Mouse (Mus musculus): ENCODE data around the gene Mogat2. TPM values are rescaled to one million over a fixed set of nuclear protein-coding genes. Genes with fewer than 3 reads are reported as not detected.

Gene Mogat2
- total RNA-seq, 2 experiments from 2014 or later = not detected

GRCm38 (mm10) chr7:99202163-99202562 is 36.3 kb downstream of the Mogat2 start:
- intact Hi-C loops (cut with DNase I) = no loop called here
- DNase-seq (ENCODE audit: low spot score) = no peak

- intact Hi-C loops (cut with DNase I) = no loop called here
- no peak for DNase-seq (ENCODE audit: low spot score)
These were observed 38.1 kb downstream of the Mogat2 start for GRCm38 (mm10) chr7:99200290-99200689.

DNA sequence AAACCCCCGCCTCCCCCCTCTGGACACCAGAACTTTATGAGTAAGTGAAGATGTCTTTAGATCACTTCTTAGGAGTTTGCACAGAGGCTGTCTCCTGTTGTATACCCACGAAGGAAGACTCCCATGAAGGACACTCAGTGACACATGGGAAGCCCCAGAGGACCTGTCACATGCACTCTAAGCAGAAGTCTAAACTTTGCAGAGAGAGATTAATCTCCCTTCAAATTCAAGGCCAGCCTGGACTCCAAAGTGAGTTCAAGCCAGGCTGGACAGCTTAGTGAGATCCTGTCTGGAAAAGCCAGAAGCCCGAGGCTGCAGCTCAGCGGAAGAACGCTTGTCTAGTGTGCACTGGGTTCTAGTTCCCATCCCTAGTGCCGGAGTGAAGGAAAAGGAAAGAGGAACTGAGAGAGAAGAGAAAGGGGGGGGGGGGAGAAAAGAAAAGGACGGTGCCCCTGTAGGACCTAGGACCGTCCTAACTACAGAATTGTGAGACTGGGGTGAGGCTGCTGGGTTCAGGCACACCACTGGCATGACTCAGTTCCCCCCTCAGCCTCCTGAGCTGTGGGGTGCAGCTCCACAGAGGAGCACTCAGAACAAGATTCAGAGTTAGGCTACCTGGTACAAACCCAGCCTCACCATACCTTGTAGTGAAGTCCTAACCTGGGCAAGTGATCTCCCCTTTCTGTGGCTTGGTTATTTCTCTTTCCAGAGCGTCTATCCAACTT is 38.8 kb downstream of the Mogat2 start:
- intact Hi-C loops (cut with DNase I) = no loop called here
- no peak for DNase-seq (ENCODE audit: low spot score)

DNA sequence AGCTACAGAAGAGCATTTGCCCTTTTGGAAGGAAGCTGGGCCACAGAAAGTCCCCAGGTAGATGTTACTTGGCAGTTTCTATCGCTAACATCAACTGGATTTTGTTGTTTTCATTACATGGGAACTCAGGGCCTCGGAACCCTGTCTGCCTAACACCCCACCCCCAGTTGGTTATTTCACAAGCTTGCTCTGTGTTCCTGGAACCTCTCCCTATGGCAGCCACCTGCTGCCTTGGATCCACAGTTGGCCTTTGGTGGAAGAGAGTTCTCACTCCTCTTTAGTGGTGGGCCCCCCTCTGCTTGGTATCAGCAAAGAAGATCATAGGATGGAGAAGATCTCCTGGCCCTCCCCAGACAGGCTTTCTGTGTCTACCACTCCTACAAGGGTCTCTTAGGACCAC is 39.6 kb downstream of the Mogat2 start:
- intact Hi-C loops (cut with DNase I) = no loop called here
- no peak for DNase-seq (ENCODE audit: low spot score)

DNA sequence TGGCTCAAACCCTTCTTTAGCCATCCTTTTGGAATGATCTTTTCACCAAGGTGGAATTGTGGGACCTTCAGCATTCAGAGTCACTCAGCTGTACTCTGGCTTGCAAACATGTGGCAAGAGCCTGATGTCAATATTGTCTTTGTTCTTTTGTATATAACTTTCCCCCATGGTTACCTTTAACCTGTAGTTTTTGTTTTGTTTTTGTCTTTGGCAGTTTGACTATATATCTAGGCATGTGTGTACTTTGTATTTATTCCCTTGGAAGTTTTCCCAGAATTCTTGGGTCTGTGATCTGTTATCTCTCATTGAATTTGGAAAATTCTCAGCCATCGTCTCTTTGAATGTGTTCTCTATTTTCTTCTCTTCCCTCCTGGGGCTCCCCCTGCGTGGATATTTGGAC is 43.9 kb downstream of the Mogat2 start:
- intact Hi-C loops (cut with DNase I) = no loop called here
- no peak for DNase-seq (ENCODE audit: low spot score)

GRCm38 (mm10) chr7:99193926-99194325 is 44.5 kb downstream of the Mogat2 start:
- no peak for DNase-seq (ENCODE audit: low spot score)
- intact Hi-C loops (cut with DNase I) = no loop called here

DNA sequence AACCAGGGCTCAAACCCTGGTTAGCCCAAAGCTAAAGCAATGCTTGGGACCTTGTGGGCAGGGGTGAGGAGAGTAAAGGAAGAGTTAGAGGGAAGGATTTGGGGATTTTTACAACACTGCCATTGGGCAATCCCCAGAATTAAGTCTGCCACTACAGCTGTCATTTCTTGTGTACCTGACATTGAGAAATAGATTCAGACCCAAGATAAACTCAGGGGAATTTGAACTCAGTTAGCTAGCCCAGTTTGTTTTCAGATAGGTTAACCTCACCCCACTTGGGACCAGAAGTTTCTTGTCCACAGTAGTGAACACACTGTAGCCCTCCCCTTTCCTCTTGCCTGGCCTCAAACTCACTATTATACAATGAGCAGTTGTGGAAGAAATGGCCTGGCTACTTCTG is 47.0 kb downstream of the Mogat2 start:
- intact Hi-C loops (cut with DNase I) = no loop called here

DNA sequence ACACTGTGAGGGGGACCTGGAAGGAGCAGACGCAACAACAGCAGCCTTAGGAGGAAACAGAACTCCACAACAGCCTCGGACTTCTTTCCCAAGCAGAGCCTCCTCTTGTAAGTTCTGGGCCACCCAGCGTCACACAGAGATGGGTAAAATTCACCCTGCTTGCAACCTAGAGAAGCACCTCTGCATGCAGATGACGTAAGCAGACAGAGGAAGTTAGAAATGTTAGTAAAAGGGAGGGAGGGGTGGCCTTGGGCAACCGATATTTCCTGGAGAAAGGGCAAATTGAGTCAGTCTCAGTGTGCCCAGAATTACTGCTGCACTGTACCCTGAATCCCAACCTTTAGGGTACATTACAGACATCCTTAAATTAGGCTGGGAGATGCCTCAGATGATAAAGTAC is 48.5 kb downstream of the Mogat2 start:
- DNase-seq (ENCODE audit: low spot score) = no peak
- intact Hi-C loops (cut with DNase I) = no loop called here

More for the DNA sequence above, 47.0 kb downstream of the Mogat2 start:
- no peak for DNase-seq (ENCODE audit: low spot score)

GRCm38 (mm10) chr7:99188630-99189029 is 49.8 kb downstream of the Mogat2 start:
- intact Hi-C loops (cut with DNase I) = no loop called here
- DNase-seq (ENCODE audit: low spot score) = no peak

DNA sequence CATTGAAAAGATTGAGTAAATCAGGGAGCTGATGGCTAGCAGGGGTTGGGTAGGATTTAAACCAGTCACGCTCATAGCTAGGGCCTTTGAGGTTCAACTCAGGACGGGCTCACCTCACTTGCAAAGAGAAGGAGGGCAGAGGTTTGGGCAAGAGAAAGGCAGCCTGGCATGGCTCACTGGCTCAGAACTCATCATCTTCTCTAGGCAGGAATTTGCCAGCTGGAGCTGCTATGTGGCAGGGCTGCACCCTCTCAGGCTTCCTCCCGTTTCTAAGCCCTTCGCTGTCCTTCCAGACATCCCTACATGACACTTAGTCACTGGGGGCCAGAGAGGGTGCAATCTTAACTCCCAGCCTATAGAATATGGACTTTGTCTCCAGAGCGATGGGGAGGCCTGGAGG is 51.0 kb downstream of the Mogat2 start:
- DNase-seq (ENCODE audit: low spot score) = no peak
- intact Hi-C loops (cut with DNase I) = no loop called here

DNA sequence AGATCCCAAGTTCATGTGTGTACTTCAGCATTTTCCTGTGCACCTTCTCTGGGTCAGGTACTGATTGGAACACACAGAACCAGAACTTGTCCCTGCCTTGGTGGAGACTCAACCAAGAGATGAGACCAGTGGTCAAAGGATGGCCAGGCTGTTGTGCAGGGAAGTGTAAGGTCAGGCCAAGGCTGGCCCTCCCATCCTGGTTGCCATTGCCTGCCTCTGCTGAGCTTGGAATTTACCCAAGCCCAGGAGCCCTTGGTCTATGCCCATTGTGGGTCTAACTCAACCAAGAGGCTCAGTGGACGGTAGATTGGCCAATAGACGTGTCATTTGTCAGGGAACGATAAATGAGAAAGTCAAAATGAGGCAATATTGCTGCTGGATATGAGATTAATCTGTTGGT is 53.0 kb downstream of the Mogat2 start:
- intact Hi-C loops (cut with DNase I) = no loop called here
- no peak for DNase-seq (ENCODE audit: low spot score)

GRCm38 (mm10) chr7:99183751-99184150 is 54.7 kb downstream of the Mogat2 start:
- no peak for DNase-seq (ENCODE audit: low spot score)
- intact Hi-C loops (cut with DNase I) = loop anchor here (5.0 kb wide), 1 partner anchor 44 kb away; no protein-coding TSS in a partner anchor

- DNase-seq (ENCODE audit: low spot score) = peak; percentile 80
- intact Hi-C loops (cut with DNase I) = loop anchor here (5.0 kb wide), 1 partner anchor 45 kb away; no protein-coding TSS in a partner anchor
These were observed 55.8 kb downstream of the Mogat2 start, which contains the start of gene Dgat2 for GRCm38 (mm10) chr7:99182432-99183172. Dgat2 (minus strand) TSS chr7:99182719.

- intact Hi-C loops (cut with DNase I) = loop anchor here (5.0 kb wide), 1 partner anchor 45 kb away; no protein-coding TSS in a partner anchor
- no peak for DNase-seq (ENCODE audit: low spot score)
These were observed 56.6 kb downstream of the Mogat2 start for GRCm38 (mm10) chr7:99181619-99182431.

- DNase-seq (ENCODE audit: low spot score) = no peak
- intact Hi-C loops (cut with DNase I) = loop anchor here (5.0 kb wide), 1 partner anchor 47 kb away; no protein-coding TSS in a partner anchor
These were observed 58.3 kb downstream of the Mogat2 start for GRCm38 (mm10) chr7:99180162-99180561.

DNA sequence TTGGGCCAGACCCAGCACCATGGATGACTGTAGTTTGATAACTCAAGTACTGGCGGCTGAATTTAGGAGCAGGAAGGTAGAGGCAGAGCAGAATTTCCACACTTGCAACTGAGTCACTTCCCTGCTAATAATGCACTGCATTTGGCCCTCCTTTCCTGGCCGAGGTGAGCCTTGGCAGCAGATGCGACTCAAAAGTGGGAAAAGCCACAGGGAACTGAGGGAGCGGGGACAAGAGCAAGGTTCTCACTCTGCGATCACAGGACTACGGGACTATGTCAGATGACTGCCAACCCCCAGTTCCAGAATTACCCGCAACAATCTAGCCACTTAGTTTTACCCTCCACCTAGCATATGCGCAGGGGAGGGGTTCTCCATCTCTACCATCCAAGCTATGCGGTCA is 59.1 kb downstream of the Mogat2 start:
- DNase-seq (ENCODE audit: low spot score) = no peak
- intact Hi-C loops (cut with DNase I) = no loop called here

DNA sequence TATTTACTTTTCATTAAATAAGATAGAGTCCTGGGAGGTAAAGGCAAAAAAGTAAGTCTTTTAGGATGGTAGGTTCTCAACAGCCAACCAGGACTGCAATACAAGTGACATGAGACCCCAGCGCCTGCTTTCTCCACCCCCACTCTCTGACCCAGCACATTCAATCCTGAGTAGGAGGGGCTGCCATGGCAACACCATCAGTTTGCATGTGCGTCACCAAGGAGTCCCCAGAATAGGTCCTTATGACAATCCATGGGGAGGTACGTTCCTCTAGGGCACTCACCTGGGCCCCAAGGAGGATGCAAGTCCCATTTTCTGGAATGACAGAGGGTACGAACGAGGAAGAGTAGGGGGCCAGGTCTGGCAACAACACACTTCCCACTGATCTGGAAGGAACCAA is 61.0 kb downstream of the Mogat2 start:
- intact Hi-C loops (cut with DNase I) = no loop called here
- no peak for DNase-seq (ENCODE audit: low spot score)

- DNase-seq (ENCODE audit: low spot score) = no peak
- intact Hi-C loops (cut with DNase I) = no loop called here
These were observed 62.8 kb downstream of the Mogat2 start for GRCm38 (mm10) chr7:99175666-99176065.

GRCm38 (mm10) chr7:99175118-99175517 is 63.3 kb downstream of the Mogat2 start:
- no peak for DNase-seq (ENCODE audit: low spot score)
- intact Hi-C loops (cut with DNase I) = no loop called here

DNA sequence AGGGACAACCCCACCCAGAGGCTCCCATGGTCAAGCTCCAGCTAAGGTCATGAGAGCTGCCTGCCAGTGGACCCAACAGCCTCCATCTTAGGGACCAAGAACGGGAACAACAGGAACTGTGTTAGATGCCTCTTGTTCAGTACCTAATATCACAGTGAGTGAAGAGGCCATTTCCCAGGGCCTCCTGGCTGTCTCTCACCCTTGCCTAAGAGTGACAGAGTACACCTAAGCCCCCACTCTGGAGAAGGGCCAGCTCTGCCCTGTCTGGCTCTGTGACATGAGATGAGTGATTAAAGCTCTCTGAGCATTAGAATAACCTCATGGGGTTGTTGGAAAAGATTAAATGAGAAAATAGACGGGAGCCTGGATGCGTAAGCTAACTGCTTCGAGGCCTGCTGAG is 64.4 kb downstream of the Mogat2 start:
- no peak for DNase-seq (ENCODE audit: low spot score)
- intact Hi-C loops (cut with DNase I) = no loop called here
